Mouse (Mus musculus) T-helper 17 cell (primary cell): Measurements from ENCODE around the gene E130311K13Rik.

ENCODE experiments used
- in situ Hi-C, 2 experiments: fragments of 300-600 bp; cut with MboI, MseI; formaldehyde crosslinking; loops; 1 replicate in 1 of 2; 2 replicates in 1 of 2; pipeline ENCODE4 v1.15.1; 2025; ENCODE audit warnings: high pct_unique_total_duplicates in 2 of 2

The E130311K13Rik gene

GRCm38 (mm10) chr3:63928878-63929859, at the start of gene E130311K13Rik:
Gene E130311K13Rik (minus strand): TSS chr3:63929472.
- in situ Hi-C loops = loop anchor here in 1 of 2 experiments (5.0 kb wide), 1 partner anchor 33 kb away; the partner anchor contains the start of gene Slc33a1

- in situ Hi-C loops = loop anchor here (25.0 kb wide), 2 partner anchors 1384 to 1409 kb away; partner anchors contain the start of gene Ssr3 (in 1 of the 2)
Measured at GRCm38 (mm10) chr3:63977895-63978294, 48.6 kb upstream of the E130311K13Rik start.

GRCm38 (mm10) chr3:63975955-63976908, 47.0 kb upstream of the E130311K13Rik start, which contains the start of gene Gmps:
Gene Gmps (plus strand): TSS chr3:63976106.
- in situ Hi-C loops = loop anchor here (25.0 kb wide), 2 partner anchors 1386 to 1411 kb away; partner anchors contain the start of gene Ssr3 (in 1 of the 2)

GRCm38 (mm10) chr3:63965929-63966328, 36.7 kb upstream of the E130311K13Rik start:
- in situ Hi-C loops = loop anchor here in 1 of 2 experiments (25.0 kb wide), 1 partner anchor 1571 kb away; the partner anchor contains the start of gene Tiparp

- in situ Hi-C loops = loop anchor here (5.0 to 25.0 kb wide), 2 partner anchors 38 to 1572 kb away; partner anchors contain the start of genes E130311K13Rik (in 1 of the 2) and Tiparp (in 1 of the 2)
Measured at GRCm38 (mm10) chr3:63964922-63965249, 35.6 kb upstream of the E130311K13Rik start.

DNA sequence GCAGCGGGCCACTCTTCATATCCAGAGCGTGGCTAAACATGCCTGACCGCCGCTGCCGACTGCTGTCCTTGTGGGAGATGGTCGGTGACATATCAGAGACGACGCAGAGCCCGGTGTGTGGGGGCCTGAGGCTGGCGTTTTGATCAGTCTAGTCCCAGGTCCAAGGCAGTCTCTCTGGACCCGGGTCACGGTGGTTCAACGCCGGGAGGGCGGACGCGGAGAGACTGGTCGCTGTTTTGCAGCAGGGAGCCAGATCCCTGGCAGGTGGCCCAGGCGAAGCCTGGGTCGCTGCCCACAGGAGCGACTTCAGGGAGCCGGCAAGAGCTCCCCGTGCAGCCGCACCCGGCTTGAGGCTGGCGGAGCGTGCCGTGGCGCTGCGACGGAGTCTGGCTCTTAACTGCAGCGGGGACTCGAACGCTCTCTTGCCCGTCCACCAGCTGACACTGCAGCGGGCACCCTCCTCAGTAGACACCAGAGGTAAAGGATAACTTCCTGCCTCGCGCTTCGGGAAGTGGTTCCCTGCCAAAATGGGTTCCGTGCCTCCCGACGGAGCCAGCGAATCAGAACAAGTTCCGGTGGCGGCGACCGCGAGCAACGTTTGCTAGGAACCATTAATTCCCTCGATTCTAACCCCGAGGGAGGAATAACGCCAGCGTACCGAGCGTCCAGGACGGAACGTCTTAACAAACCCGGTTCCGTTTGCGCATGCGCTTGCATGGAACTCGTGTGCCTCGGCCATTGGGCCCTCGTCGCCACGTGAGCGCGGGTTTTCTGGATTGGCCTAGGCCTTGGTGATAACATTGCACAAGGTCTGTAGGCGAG, 35.0 kb upstream of the E130311K13Rik start, which contains the start of gene Slc33a1:
TSS of gene Slc33a1 (minus strand) at position 669 of the 822 bp plus-strand sequence.
- in situ Hi-C loops = loop anchor here (5.0 to 25.0 kb wide), 2 partner anchors 37 to 1573 kb away; partner anchors contain the start of genes E130311K13Rik (in 1 of the 2) and Tiparp (in 1 of the 2)

- in situ Hi-C loops = loop anchor here (5.0 to 25.0 kb wide), 2 partner anchors 36 to 1574 kb away; partner anchors contain the start of genes E130311K13Rik (in 1 of the 2) and Tiparp (in 1 of the 2)
Measured at GRCm38 (mm10) chr3:63963421-63964099, 34.3 kb upstream of the E130311K13Rik start.

GRCm38 (mm10) chr3:63949837-63950236, 20.6 kb upstream of the E130311K13Rik start:
- in situ Hi-C loops = loop anchor here in 1 of 2 experiments (25.0 kb wide), 1 partner anchor 1587 kb away; the partner anchor contains the start of gene Tiparp

- in situ Hi-C loops = no loop called here
Measured at GRCm38 (mm10) chr3:63941204-63941850, 12.1 kb upstream of the E130311K13Rik start.

- in situ Hi-C loops = loop anchor here in 1 of 2 experiments (10.0 kb wide), 1 partner anchor 374 kb away; no protein-coding TSS in a partner anchor
Measured at GRCm38 (mm10) chr3:63938928-63939327, 9.7 kb upstream of the E130311K13Rik start.

DNA sequence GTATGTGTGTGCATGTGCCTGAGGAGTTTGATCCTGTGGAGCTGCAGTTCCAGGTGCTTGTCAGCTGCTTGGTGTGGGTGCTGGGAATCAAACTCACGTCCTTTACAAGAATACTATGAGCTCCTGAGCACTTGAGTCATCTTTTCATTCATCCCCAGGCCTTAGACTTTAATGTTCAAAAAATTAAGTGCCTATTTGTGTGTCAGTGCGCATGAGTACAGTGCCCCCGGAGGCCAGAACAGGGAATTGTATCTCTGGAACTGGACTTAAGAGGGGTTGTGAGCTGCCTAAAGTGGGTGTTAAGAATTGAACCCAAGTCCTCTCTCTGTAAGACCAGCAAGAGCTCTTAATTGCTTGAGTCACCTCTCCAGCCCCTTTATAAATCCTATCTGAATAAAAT, 9.6 kb downstream of the E130311K13Rik start:
- in situ Hi-C loops = loop anchor here in 1 of 2 experiments (10.0 kb wide), 1 partner anchor 345 kb away; no protein-coding TSS in a partner anchor

GRCm38 (mm10) chr3:63910301-63910700, 19.0 kb downstream of the E130311K13Rik start:
- in situ Hi-C loops = loop anchor here in 1 of 2 experiments (10.0 kb wide), 1 partner anchor 336 kb away; no protein-coding TSS in a partner anchor

GRCm38 (mm10) chr3:63905241-63905640, 24.0 kb downstream of the E130311K13Rik start:
- in situ Hi-C loops = no loop called here

GRCm38 (mm10) chr3:63904157-63904556, 25.1 kb downstream of the E130311K13Rik start:
- in situ Hi-C loops = no loop called here

DNA sequence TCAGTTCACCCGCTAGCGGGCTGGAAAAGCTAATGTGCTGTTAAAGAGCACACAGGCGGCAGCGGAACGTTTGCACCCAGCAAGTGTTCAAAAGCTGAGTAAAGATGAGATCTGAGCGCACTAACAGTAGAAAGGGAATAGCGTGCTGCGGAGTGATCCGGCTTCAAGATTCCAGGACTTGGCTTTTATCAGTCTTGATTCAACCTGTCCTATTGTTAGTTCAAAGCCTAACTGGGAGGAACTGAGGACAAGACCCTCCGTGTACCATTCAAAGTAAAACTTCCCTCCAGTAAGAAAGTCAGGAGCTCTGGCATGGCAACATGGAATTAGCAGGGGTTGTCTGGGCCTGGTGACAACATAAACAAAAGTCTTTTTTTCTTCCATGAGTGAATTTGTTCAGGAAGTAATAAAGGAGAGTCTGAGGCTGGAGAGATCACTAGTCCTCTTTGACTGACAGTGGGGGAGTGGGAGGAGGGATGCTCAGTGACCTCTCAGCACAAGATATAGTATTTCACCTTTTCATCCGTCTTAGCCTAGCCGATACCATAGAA, 29.2 kb downstream of the E130311K13Rik start:
- in situ Hi-C loops = no loop called here

DNA sequence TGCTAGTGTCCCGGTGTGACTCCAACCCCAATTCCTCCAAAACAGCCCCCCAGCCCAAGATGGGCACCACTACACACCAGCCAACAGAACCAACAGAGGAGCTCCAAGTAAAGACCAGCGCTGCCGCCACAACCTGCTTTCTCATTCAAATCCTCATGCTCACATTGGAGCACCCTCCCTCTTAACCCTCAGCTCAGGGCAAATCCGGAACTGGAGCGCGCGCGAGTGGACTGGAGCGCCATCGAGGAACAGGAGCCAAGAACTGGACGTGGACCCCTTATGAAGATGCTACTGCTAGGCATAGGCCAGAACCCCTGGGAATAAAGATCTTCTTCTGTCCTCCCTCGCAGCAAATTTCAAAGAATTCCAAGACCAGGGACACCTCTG, 30.0 kb downstream of the E130311K13Rik start, which contains the start of gene Plch1:
TSS of gene Plch1 (minus strand) at position 164 of the 387 bp plus-strand sequence.
- in situ Hi-C loops = no loop called here

- in situ Hi-C loops = no loop called here
Measured at GRCm38 (mm10) chr3:63898581-63899308, 30.5 kb downstream of the E130311K13Rik start.
